Mouse (Mus musculus): Measurements from ENCODE around the gene Prox2.

DNA sequence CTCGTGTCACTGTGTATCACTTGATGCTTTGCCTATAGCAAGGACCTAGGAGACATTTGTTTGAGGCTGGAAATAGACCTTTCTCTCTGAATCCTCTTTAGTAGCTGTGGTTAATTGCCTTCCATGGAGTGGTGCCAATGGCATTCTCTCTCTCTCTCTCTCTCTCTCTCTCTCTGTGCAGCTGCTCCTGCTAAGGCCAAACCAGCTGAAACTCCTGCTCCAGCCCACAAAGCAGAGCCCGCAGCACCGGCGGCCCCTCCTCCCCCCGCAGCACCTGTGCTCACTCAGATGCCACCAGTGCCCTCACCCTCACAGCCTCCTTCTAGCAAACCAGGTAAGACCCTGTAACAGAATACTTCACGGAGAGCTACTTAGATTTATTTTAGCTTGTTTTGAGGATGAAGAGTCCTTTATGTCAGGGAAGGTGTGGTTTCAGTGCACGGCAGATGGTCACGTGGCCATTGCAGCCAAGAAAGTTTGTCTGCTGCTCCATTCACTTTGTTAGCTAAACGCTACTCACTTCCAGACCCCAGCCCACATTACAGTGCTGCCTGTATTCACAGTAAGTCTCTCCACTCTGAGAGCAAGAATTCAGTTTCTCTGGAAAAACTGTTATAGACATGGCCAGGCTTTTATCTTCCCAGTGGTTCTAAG is 11.4 kb upstream of the Prox2 start:
- TF ChIP-seq POLR2A (IDR thresholded peaks at IDR 0.05; ENCODE audit: extremely low read depth, insufficient read depth, low read length) (no peak), CTCF (IDR thresholded peaks at IDR 0.05; ENCODE audit: extremely low read depth, insufficient read depth, low read length) (no peak)

Data from cortical plate, adult 2 months (tissue).